Mouse (Mus musculus): ENCODE measurements at regions not wholly inside any gene's neighbourhood (a gene's known extent, or its start where the extent isn't known, plus 50 kb on each side); places are given as distances from the start of the nearest gene placed in this dataset.

DNA sequence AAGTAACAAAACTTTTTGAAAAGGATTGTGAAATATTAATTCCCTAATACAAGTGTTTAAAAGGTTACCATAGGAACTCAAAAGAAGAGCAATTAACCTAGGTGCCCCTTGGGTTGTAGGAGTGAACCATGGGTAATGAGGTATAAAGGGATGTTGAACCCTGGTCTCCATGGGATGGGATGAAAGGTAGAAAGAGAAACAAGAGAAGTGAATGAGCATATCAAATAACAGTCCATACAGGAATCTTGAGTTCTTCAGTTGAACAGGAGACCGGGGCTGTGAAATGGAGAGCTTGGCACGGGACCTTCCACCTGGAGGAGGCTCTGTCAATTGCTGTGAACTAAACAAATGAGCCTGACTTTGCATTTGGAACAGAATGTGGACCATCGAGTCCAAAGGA lies 449.6 kb upstream of the Meis1 start:
- TF ChIP-seq POLR2A (IDR thresholded peaks at IDR 0.05; ENCODE audit: low read depth, low read length) (no peak), CTCF (conservative IDR thresholded peaks at IDR 0.05 in 1 of 2, IDR thresholded peaks at IDR 0.05 in 1 of 2; ENCODE audit: low read depth in 2 of 2, low read length in 2 of 2) (no peak), ZKSCAN1 (IDR thresholded peaks at IDR 0.05; ENCODE audit: borderline replicate concordance, low read depth, low read length) (no peak), POLR2AphosphoS2 (IDR thresholded peaks at IDR 0.05; ENCODE audit: low read depth, low read length) (no peak), KAT2A (IDR thresholded peaks at IDR 0.05; ENCODE audit: insufficient replicate concordance, low read length) (no peak), ETS1 (conservative IDR thresholded peaks at IDR 0.05; ENCODE audit: low read depth, low read length) (no peak), EP300 (IDR thresholded peaks at IDR 0.05; ENCODE audit: low read length) (no peak), MAZ (IDR thresholded peaks at IDR 0.05; ENCODE audit: low read depth, low read length) (no peak), BHLHE40 (IDR thresholded peaks at IDR 0.05; ENCODE audit: low read depth, low read length) (no peak)
